Mouse (Mus musculus): ENCODE data around the gene Ndrg4. TPM values are rescaled to one million over a fixed set of nuclear protein-coding genes. Genes with fewer than 3 reads are reported as not detected.
A peak's percentile ranks its signal among the peaks of the same experiment; 100 is the strongest.
"Not testable (repeated sequence)": the region's sequence is repeated elsewhere in the genome, so short reads cannot be mapped to it uniquely, and the experiment has no call there.

Gene Ndrg4
- total and polyA plus RNA-seq, 3 experiments: 1.6 to 2.1 (median 1.7) TPM

GRCm38 (mm10) chr8:95663599-95663949 is 13.2 kb upstream of the Ndrg4 start:
- Histone ChIP-seq H3K9me3 (replicated peaks; ENCODE audit: low read length) (no peaks in the 10 kb centered on the region), H3K79me2 (replicated peaks; ENCODE audit: control insufficient read depth, extremely low read depth, insufficient read depth, poor library complexity, severe bottlenecking) (no peaks in the 10 kb centered on the region), H3K9ac (ENCODE audit: insufficient read depth, low read depth) (no peak overlapping the region), H3K4me3 (replicated peaks in 1 of 3; ENCODE audit: low read depth in 2 of 3, low read length in 2 of 3, poor library complexity in 1 of 3) (no peak overlapping the region), H3K4me2 (ENCODE audit: insufficient read depth, low read depth, poor library complexity, severe bottlenecking) (no peak overlapping the region), H3K4me1 (ENCODE audit: control insufficient read depth in 1 of 2, insufficient read depth in 2 of 2) (peaks cover 0 to 8% of the 10 kb centered on the region in 2 experiments; a peak in 2 of 4 replicates), H3K36me3 (replicated peaks in 1 of 2; ENCODE audit: control insufficient read depth in 1 of 2, insufficient read depth in 1 of 2, low read length in 1 of 2) (no peaks in the 10 kb centered on the region), H3K27ac (ENCODE audit: insufficient read depth, low read depth) (no peak overlapping the region), H3K27me3 (replicated peaks) (no peaks in the 10 kb centered on the region)
- no peak for DNase-seq (ENCODE audit: extremely low read depth)
- TF ChIP-seq KAT2A (IDR thresholded peaks at IDR 0.05; ENCODE audit: insufficient replicate concordance, low read length): no peak
- peak; percentile 84 for TF ChIP-seq TBP (conservative IDR thresholded peaks at IDR 0.05; ENCODE audit: low read depth, low read length)
- TF ChIP-seq UBTF (IDR thresholded peaks at IDR 0.05; ENCODE audit: low read depth, low read length): peak; percentile 90
- TF ChIP-seq ZMIZ1 (IDR thresholded peaks at IDR 0.05; ENCODE audit: low read depth, low read length): no peak
- no peak for TF ChIP-seq USF2 (conservative IDR thresholded peaks at IDR 0.05; ENCODE audit: low read depth, low read length)
- TF ChIP-seq GABPA (IDR thresholded peaks at IDR 0.05; ENCODE audit: insufficient replicate concordance, low read depth, low read length): no peak
- TF ChIP-seq POLR2A (IDR thresholded peaks at IDR 0.05; ENCODE audit: low read depth, low read length): no peak
- in situ Hi-C loops (cut with MboI; ENCODE audit: low pct_ligation_motif_present, low pct_unique_long_range_greater_than_20kb, low sequenced_read_pairs): no loop called here
- dilution Hi-C loops (cut with MboI; ENCODE audit: extremely low pct_ligation_motif_present, extremely low pct_unique_long_range_greater_than_20kb, low sequenced_read_pairs): no loop called here

GRCm38 (mm10) chr8:95665813-95666452 is 10.8 kb upstream of the Ndrg4 start:
- peaks cover 2 to 13% of the 10 kb centered on the region in 2 experiments; a peak in 3 of 4 replicates for H3K4me1 ChIP-seq (ENCODE audit: control insufficient read depth in 1 of 2, insufficient read depth in 2 of 2)
- dilution Hi-C loops (cut with MboI; ENCODE audit: extremely low pct_ligation_motif_present, extremely low pct_unique_long_range_greater_than_20kb, low sequenced_read_pairs); H3K9me3 ChIP-seq (replicated peaks; ENCODE audit: low read length); H3K9ac ChIP-seq (ENCODE audit: insufficient read depth, low read depth); H3K4me3 ChIP-seq (replicated peaks in 1 of 3; ENCODE audit: low read depth in 2 of 3, low read length in 2 of 3, poor library complexity in 1 of 3); H3K4me2 ChIP-seq (ENCODE audit: insufficient read depth, low read depth, poor library complexity, severe bottlenecking); H3K36me3 ChIP-seq (replicated peaks in 1 of 2; ENCODE audit: control insufficient read depth in 1 of 2, insufficient read depth in 1 of 2, low read length in 1 of 2); H3K27me3 ChIP-seq (replicated peaks); DNase-seq (ENCODE audit: extremely low read depth); H3K79me2 ChIP-seq (replicated peaks; ENCODE audit: control insufficient read depth, extremely low read depth, insufficient read depth, poor library complexity, severe bottlenecking); H3K27ac ChIP-seq (ENCODE audit: insufficient read depth, low read depth); in situ Hi-C loops (cut with MboI; ENCODE audit: low pct_ligation_motif_present, low pct_unique_long_range_greater_than_20kb, low sequenced_read_pairs): not testable (repeated sequence)

GRCm38 (mm10) chr8:95668163-95668958 is 8.4 kb upstream of the Ndrg4 start:
- Histone ChIP-seq H3K27ac (ENCODE audit: insufficient read depth, low read depth) (no peak overlapping the region), H3K4me1 (ENCODE audit: control insufficient read depth in 1 of 2, insufficient read depth in 2 of 2) (peaks cover 15 to 29% of the 10 kb centered on the region in 2 experiments), H3K9ac (ENCODE audit: insufficient read depth, low read depth) (no peak overlapping the region), H3K36me3 (replicated peaks in 1 of 2; ENCODE audit: control insufficient read depth in 1 of 2, insufficient read depth in 1 of 2, low read length in 1 of 2) (no peaks in the 10 kb centered on the region), H3K9me3 (replicated peaks; ENCODE audit: low read length) (no peaks in the 10 kb centered on the region), H3K79me2 (replicated peaks; ENCODE audit: control insufficient read depth, extremely low read depth, insufficient read depth, poor library complexity, severe bottlenecking) (no peaks in the 10 kb centered on the region), H3K27me3 (replicated peaks) (no peaks in the 10 kb centered on the region), H3K4me2 (ENCODE audit: insufficient read depth, low read depth, poor library complexity, severe bottlenecking) (no peak overlapping the region), H3K4me3 (replicated peaks in 1 of 3; ENCODE audit: low read depth in 2 of 3, low read length in 2 of 3, poor library complexity in 1 of 3) (no peak overlapping the region)
- dilution Hi-C loops (cut with MboI; ENCODE audit: extremely low pct_ligation_motif_present, extremely low pct_unique_long_range_greater_than_20kb, low sequenced_read_pairs) (no loop called here), in situ Hi-C loops (cut with MboI; ENCODE audit: low pct_ligation_motif_present, low pct_unique_long_range_greater_than_20kb, low sequenced_read_pairs) (no loop called here)
- no peak for TF ChIP-seq MYC (IDR thresholded peaks at IDR 0.05; ENCODE audit: low read depth, low read length)
- no peak for TF ChIP-seq MXI1 (IDR thresholded peaks at IDR 0.05; ENCODE audit: low read depth, low read length)
- no peak for TF ChIP-seq KAT2A (IDR thresholded peaks at IDR 0.05; ENCODE audit: insufficient replicate concordance, low read length)
- no peak for TF ChIP-seq POLR2AphosphoS2 (IDR thresholded peaks at IDR 0.05; ENCODE audit: low read depth, low read length)
- TF ChIP-seq ELF1 (IDR thresholded peaks at IDR 0.05; ENCODE audit: low read depth, low read length): no peak
- no peak for TF ChIP-seq ETS1 (conservative IDR thresholded peaks at IDR 0.05; ENCODE audit: low read depth, low read length)
- no peak for TF ChIP-seq CTCF (conservative IDR thresholded peaks at IDR 0.05 in 1 of 2, IDR thresholded peaks at IDR 0.05 in 1 of 2; ENCODE audit: low read depth in 2 of 2, low read length in 2 of 2)
- no peak for TF ChIP-seq GABPA (IDR thresholded peaks at IDR 0.05; ENCODE audit: insufficient replicate concordance, low read depth, low read length)
- TF ChIP-seq UBTF (IDR thresholded peaks at IDR 0.05; ENCODE audit: low read depth, low read length): no peak
- TF ChIP-seq ZC3H11A (IDR thresholded peaks at IDR 0.05; ENCODE audit: low read depth, low read length): no peak
- no peak for TF ChIP-seq MAZ (IDR thresholded peaks at IDR 0.05; ENCODE audit: low read depth, low read length)
- TF ChIP-seq E2F4 (IDR thresholded peaks at IDR 0.05; ENCODE audit: insufficient replicate concordance, low read depth, low read length): no peak
- TF ChIP-seq EP300 (IDR thresholded peaks at IDR 0.05; ENCODE audit: low read length): no peak
- no peak for TF ChIP-seq USF2 (conservative IDR thresholded peaks at IDR 0.05; ENCODE audit: low read depth, low read length)
- TF ChIP-seq NELFE (IDR thresholded peaks at IDR 0.05; ENCODE audit: low read depth, low read length): no peak
- no peak for TF ChIP-seq JUND (conservative IDR thresholded peaks at IDR 0.05; ENCODE audit: low read depth, low read length)
- DNase-seq (ENCODE audit: extremely low read depth): no peak
